Mouse (Mus musculus): Measurements from ENCODE around the gene Lin28b.
"Not testable (repeated sequence)": the region's sequence is repeated elsewhere in the genome, so short reads cannot be mapped to it uniquely, and the experiment has no call there.

Gene Lin28b

DNA sequence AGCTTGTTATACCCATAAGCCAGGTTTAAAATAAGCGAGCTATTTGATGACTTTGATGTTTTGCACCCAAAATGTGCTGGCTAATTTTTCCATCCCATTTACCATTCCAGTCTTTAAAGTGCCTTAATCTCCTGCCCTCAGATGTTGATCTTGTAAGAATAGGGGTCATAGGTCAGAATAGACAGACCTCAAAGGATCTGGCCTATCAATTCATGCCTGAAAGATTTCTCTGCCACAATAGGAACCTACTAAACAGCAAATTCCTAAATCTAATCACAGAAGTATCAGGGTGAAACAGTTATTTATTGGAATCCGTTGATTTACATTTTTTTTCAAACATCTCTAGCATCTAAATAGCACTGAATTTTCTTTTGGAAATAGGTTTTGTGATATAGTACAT is 74.5 kb downstream of the Lin28b start:
- no peak for DNase-seq (ENCODE audit: low spot score in 2 of 2)

DNA sequence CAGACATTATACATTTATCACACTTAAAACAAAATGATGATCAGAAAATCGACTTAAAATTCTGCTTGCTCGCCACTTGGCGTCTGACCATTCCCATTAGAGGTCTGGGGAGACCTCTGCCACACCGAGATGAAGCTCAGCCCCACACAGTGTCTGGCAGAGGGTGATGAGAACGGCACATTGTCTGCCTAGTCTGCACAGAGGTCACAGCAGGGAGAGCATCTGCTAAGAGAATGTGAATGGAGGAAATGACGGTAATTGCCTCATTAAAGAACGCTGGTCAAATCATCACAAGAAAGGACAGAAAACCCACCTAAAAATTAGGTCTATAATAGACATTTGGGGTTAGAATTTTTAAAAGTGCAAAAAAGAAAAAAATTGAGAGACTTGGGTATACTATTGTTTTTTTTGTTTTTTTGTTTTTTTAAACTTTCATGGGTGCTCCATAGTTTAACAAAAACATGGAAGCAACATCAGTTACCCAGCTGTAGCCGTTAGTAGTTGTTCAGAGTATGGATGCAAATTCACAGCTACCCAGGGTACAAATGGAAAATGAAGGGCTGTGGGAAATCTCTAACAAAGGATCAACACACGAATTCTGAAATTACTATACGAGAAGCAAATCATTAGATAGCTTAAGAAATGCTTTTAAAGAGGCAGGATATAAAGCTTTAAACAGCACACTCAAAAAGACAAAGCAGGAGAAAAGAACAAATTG is 75.4 kb downstream of the Lin28b start:
- no peak for DNase-seq (ENCODE audit: low spot score in 2 of 2)

DNA sequence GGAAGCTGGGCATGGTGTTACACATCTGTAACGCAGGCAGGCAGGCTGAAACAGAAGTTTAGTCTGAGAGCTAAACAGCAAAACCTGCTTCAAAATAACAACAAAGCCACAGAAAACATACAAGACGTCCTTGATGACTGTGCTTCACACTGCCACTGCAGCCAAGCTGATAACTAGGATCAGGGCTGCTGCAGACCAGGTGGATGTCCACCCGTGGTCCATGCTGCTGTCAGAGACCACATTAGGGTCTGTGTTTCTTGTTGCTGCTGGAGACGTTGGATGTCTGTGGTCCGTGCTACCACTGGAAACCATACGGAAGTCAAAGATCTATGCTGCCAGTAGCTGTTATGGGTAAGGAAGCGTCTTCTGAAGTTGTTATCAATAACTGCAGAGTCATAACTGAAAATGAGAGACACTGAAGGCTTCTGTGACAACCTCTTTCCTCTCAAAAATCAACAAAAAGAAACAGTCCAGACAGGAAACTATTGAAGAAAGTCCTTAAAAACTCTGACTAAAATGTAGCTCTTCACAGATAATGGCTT is 86.4 kb downstream of the Lin28b start:
- DNase-seq (ENCODE audit: low spot score in 2 of 2), result no peak

DNA sequence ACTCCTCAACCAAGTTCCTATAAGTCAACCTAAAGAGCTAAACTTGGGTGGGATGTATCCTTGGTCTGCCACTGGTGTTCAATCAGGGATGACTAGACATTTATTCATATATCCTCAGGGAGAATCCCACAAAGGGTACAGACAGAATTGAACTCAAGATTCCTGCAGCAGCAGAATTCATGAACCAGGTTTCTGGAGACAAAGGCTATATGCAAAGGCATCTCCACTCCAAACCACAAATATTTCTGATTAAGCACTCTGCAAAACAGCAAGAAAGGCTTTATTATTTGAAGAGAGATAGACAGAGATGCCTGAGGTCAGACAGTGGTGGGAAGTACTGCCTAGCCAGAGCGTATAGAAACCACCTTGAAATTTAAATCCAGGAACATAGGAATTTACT is 88.0 kb downstream of the Lin28b start:
- DNase-seq (ENCODE audit: low spot score in 2 of 2), result no peak

DNA sequence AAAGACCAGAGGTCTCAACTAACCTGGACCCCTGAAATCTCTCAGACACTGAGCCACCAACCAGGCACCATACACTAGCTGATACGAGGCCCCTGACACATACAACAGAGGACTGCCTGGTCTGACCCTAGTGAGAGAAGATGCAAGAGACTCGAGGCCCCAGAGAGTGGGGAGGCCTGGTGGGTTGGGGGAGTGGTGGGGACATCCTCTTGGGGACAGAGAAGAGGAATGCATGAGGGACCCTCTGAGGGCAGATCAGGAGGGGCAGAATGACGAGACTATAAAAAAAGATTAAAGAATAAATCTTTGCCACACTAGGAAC is 103.6 kb downstream of the Lin28b start:
- DNase-seq (ENCODE audit: low spot score in 2 of 2), result no peak

DNA sequence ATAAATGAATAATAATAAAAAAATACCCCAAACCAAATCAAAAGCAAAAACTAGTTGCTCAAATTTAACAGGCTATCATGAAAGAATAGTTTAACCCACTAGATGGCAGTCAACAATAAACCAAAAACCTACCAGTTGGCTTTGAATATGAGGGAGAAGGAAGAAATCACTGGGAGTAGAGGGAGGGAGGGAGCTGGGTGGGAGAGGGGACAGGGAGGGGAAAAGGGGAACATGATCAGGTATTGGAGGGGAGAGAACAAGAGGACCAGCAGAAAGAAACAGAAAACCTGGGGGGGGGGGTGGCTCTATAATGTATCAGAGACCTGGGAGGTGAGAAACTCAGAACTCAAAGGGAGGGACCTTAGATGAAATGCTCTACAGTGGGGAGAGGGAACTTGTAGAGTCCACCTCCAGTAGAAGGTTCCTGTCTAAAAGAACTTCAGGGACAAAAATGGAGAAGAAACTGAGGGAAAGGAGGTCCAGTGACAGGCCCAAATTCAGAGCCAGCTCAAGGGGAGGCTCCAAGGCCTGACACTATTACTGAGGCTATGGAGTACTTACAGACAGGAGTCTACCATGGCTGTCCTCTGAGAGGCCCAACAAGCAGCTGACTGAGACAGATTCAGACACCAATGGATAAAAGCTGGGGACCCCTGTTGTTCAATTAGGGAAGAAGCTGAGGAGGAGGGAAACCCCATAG is 104.1 kb downstream of the Lin28b start:
- DNase-seq (ENCODE audit: low spot score in 2 of 2), result no peak

DNA sequence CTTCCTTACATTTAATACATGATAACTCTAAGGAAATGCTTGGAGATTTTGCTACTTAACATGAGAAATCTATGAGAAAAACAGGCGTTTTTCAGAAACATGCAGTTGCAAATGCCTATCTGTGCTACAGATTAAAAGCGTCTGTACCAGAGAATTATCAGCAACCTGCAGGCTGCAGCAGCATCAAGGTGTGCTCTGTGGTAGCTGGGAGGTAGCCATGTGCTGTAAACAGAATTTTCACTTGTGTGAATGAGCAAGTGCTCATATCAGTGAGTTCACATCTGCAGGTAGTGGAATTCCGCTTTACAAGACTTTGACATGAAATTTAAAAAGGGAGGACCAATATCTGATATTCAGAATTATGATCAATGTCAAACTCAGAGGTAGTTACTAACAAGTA is 107.9 kb downstream of the Lin28b start:
- DNase-seq (ENCODE audit: low spot score in 2 of 2), result no peak

DNA sequence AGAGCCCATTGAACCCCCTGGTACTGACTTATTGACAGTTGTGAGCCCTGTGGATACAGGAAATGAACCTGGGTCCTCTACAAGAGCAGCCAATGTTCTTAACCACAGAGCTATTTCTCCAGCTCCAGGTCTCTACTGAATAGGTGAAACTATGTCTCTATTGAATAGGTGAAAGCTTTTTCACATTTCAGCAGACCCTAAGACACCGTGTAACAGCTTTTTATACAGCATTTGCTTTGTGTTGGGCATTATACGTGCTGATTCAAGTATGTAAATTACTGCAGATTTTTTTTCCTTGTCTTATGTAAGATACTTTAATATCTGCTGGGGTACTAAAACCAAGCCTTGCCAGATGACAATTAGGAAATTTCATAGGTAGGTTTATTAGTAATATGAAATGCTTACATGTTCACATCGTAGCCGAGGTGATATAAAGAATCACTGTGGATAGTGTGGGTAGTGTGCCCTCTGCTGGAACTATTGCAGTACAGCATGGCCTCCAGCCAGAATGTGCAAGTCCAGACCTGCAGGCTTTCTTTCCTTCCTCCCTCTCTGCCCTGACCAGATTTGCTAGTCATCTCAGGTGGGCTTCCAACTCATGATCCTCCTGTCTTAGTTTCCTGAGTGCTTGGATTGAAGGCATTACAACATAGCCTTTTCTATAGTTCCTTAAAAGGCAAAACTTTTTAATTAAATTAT is 113.1 kb downstream of the Lin28b start:
- peak; percentile 54 to 59 for DNase-seq (ENCODE audit: low spot score in 2 of 2)

DNA sequence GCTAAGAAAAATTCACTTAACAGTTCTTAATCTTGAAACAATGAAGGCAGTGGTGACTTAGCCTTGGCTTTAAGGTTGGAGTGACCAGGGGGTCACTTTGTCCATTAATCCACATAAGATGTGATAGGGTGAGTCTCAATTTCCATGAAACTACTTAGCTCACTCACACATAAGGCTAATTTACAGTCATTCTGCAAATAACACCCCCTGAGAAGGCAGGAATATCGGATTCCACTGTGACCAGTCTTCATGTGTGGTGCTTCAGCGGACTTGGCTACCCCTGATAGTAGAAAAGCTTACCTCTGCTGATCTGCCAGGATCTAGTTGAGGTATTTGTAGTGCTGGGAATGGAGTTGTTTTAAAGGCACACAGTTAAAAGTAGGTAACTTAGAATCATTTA is 115.7 kb downstream of the Lin28b start:
- no peak for DNase-seq (ENCODE audit: low spot score in 2 of 2)

DNA sequence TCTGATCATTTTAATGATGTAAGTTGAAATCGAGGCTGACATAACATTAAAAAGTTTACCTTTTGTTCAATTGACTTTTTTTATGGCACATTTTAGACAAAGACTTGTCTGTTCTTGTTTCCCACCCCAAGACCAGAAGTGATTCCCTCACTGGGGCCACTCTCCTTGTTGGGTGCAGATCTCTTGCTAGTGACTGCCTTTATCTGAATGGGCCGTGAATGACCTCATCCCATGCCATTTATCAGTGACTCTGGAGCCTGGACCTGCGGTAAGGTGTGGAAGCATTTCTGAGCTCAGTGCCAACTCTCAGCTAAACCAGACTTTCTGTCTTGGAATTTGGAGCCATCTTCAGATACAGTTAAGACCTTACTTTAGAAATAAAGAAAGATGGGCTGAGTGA is 116.6 kb downstream of the Lin28b start:
- no peak for DNase-seq (ENCODE audit: low spot score in 2 of 2)

DNA sequence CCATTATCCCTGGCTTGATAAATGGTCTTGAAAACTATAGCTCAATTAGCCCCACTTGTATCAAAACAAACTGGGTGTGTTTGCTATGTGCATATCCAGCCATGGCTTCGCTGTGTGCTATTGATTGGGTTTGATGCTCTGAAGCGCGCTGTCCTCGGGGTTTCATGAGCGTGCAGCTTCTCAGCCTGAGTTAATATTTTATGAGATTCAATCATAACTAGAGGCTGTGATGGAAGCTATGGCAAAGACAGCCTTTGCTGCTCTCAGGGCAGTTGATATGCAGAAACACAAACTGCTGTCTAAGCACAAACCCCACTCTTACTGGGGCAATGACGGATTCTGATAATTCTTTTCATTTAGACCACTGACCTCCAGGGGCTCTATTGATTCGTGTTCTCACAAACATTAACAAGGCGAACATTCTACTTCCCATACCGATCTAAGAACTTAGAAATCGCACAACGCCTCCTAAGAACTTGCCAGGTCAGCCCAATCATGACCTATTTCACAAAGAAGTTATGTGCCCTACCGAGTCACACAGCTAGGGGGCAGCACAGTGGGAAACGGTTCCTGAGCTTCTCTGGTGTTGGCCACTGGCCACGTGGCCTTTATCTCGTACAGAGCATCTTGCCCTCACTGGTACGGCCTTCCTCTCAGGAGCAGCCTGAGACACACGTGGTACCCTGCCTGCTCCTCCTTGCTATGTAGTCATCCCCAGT is 119.0 kb downstream of the Lin28b start:
- DNase-seq (ENCODE audit: low spot score in 2 of 2), result no peak

DNA sequence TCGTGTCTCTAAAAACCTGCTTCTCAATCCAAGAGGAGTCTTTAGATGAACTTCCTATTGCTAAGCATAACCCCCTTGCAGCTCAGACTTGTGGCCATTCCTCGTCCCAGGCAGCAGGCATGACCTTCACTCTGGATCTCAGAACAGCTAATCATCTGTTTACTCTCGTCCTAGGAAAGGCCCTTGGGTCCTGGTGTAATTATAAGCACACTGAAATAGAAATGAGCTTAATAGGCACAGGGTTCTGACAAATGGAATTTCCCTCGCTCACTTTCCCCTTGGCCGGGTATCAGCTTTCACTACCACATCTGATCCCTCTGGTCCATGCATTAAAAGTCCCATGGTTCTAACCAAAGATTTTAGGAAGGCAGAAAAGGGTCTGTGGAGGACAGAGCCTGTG is 122.8 kb downstream of the Lin28b start:
- DNase-seq (ENCODE audit: low spot score in 2 of 2), result no peak

DNA sequence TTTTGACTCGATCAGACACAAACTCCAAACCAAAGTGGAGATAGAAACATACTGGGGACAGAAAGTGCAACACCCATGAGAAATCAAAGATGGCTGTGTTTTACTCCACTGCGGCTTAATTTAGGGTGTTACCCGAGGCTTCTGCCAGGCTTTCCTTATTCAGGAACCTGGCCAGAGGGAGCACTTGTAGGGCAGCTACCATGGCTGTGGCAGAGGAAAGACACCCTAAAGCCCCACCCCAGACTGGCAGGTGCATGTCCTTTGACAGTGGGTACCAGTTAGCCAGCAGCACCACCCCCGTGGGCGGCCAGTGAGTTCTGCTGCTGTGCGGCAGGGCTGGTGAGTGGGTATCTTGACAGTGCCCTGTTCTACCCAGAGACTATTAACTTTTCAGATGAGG is 130.1 kb downstream of the Lin28b start:
- DNase-seq (ENCODE audit: low spot score in 2 of 2), result no peak

DNA sequence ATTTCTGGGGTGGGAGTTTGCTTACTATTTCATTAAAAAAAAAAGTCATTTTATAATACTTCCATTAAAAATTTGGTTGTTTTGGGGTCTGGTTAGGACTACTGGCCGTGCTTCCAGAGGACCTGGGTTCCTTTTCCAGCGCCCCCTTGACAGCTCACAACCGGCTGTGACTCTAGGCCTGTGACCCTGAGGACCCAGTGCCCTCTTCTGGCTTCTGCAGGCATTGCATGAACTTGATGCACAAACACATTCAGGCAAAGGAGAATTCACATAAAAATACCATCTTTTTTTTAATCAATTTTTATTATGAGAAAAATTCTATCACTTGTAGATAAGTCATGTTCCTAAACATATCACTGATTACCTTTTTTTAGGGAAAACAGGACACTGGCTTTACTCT is 138.1 kb downstream of the Lin28b start:
- DNase-seq (ENCODE audit: low spot score in 2 of 2), result not testable (repeated sequence)

DNA sequence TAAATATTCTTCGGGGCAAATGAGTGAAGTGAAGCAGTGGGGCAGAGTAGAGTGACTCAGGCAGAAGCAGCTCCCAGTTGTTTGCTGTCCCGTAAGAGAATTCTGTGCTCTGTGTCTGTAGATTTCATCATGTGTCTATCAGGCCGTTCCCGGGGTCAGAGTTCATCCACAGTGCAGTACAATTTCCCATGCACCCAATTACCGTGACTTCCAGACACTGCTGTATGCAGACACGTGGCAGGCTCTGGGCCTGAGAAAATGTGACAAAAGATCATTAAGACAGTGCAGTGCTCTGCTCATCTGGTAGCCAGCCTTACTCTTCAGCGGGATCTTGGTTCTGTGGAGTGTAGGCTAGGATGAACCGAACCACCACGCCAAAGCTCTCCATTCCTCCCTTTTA is 141.0 kb downstream of the Lin28b start:
- DNase-seq (ENCODE audit: low spot score in 2 of 2), result no peak

DNA sequence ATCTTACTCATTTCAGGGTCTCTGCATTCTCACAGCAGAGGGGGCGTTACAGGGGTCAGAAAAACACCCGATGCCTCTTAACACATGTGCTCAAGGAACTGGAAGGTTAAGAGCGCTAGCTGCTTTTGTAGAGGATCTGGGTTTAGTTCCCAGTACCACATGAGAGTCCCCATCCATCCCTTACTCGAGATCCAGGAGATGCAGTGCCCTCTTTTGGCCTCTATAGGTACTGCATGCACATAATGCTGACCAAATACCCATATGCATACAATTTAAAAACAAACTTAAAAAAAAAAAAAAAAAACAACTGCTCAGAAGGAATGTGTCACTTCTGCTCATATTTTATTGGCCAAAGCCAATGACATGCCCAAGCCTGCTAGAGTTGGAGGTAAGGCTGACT is 141.8 kb downstream of the Lin28b start:
- DNase-seq (ENCODE audit: low spot score in 2 of 2), result no peak

DNA sequence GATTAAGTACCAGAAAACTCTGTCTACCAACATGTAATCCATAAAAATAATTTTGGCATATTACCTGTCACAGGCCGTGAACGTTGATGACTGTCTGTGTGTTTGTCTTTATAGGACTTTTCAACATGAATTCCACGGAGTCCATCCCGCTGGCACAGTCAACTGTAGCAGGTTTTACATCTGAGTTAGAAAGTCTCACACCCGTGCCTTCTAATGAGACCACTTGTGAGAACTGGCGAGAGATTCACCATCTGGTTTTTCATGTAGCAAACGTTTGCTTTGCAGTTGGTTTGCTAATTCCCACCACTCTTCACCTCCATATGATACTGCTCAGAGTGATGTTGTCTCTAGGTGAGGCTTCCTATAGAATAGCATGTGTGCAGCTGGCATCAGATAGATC is 147.1 kb downstream of the Lin28b start:
- no peak for DNase-seq (ENCODE audit: low spot score in 2 of 2)

DNA sequence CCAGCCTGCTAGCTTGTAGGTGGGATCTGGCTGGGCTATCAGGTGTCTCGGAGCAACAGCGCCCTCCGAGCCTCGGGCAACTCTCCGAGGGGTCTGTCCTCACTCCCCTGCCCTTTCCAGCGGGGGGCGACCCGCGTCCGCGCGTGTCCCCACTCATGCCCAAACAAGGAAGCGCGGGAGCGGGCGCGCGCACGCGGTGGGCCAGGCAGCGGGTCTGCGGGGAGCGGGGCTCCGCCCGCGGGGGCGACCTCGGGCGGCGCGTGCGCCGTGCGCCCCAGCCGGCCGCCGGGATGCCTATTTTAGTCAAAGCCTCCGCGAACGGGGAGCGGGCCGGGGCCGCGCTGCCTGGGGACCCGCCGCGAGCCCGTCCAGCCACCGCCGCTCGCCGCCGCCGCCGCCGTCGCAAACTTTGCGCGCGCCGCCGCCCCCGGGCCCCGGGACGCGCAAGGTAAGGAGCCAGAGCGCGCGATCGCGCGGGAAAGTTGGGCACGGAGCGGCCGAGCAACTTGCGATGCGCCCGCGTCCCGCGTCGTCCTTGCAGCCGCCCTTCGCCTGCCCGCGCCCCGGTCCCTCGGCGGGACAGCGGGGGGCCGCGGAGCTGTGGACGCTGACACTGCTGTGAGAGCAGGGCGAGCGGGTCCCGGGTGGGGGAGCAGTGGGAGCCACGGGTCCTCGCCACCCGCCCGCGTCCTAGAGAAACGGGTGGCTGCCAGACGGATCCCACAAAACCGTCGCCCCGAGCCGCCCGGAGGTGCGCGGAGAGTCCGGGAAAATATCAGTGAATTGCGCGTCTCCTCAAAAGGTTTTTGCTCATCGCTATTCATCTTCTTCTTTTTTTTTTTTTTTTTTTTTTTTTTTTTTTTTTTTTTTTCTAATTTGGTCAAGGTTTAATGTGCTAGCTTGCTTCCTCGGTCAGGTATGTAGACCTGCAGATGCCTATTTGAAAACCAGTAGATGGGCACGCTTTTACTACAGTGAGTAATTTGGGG is 150.5 kb downstream of the Lin28b start, which contains the start of gene Bves:
TSS of gene Bves (plus strand) at position 339 of the 989 bp plus-strand sequence.
- DNase-seq (ENCODE audit: low spot score in 2 of 2), result peak; percentile 6

DNA sequence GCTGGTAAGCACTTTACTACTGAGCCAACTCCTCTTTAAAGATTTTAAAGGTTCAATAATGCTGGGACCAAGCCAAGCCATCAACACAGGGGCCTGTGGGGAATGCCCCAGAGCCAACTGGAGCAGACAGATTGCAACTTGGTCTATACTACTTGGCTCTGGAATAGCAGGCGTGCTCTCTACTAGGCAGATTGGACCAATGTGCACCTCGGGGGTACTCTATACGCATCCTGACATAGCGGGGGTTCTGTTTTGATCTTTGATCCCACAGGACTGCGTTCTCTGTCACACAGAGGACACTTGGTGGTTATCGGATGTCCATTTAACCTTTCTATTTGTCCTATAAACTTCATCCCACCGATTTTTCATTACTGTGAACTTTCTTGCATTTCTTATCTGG is 151.3 kb downstream of the Lin28b start:
- no peak for DNase-seq (ENCODE audit: low spot score in 2 of 2)

DNA sequence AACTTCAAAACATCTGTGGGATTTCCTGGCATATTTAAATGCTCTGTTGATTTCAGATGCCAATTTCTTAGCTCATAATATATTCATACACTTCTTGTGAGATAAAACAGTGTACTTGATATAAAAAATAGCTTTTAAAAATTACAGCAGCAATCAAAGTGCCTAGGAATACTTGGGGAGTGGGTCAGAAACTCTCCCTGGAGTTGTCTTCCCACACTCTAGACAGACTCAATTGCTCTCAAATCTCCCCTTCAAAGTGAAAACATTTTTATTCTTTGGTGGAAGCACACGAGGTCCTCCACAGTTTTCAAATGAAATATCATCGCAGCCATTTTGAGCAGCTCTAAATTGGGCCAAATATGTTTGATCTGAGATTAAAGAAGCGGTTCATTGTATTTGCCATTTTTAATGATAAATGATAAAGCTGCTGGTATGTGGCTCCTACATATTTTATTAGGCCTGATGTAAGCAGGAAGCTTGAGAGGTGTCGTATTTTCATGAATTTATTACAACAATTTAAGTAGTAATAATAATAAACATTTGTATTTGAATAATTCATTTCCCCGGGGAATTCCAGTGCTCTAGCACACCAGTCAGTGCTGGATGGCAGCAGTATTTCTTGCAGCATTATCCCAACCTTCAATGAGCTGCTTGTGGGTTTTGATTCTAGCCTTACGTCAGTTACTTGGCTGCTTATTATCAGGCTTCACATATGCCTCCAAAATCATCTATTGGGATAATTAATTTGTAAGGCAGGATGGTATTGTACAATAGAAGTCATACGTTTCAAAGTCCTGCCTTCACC is 157.8 kb downstream of the Lin28b start:
- no peak for DNase-seq (ENCODE audit: low spot score in 2 of 2)
